Mouse (Mus musculus): ENCODE results near the gene Kcnn3.

DNA sequence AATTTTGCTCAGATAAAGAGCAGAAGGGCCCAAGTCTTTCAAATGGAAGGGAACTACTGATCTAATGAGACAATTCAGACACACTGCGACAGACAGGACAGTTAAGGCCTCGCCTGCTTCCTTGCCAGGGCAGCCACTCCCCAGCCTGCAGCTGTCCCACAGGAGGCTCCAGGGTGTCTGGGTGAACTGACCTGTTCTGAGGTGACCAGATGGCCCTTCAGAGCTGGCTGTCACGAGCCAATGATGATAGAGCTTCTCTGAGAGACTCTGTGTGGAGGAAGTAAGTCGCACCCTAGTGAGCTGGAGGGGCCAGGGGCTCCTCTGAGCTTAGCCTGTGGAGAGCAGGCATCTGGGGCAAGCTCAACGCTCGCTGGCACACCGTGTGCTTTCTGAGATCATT is 81.1 kb downstream of the Kcnn3 start:
- TF ChIP-seq TAL1 (IDR thresholded peaks at IDR 0.05; ENCODE audit: low read length): no peak
- TF ChIP-seq GATA1 (IDR thresholded peaks at IDR 0.05; ENCODE audit: low read length): no peak

Data from erythroblast, embryonic 14.5 days (primary cell).